In the genomic region with DNA sequence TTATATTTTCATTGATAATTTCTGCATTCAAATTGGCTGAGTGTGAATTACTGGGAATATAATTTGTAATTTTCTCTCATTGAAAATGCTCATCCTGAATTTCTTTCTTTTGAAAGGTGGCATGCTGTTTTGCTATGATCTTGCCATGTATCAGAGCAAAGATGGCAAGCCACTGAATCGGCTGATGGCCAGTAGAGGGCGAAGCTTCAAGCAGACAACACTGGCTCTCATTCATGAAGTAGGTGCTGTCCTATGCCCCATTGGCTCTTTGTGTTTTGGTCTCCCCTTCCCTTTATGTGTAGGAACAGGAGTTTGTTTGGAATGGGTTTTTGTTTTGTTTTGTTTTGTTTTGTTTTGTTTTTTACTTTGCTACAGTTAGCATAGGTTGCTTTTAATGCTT, we compare ENCODE assay signal across 9 mouse cellular contexts.
DNase-seq lines count a peak whose midpoint lies in the region; ATAC-seq and TF ChIP-seq lines count a peak whose summit lies in the region.
"Had no signal": no experiment of that assay in that cellular context is flagged by ENCODE, and none has a peak within 500 bp of the region (broad histone marks: within the 10 kb centered on the region; RNA-seq: fewer than 3 reads in every experiment).

No protein-coding gene starts in this region.

- WGBS in forebrain, postnatal 0 days: 41% methylated on average over 2 of the region's 2 CpGs

- ATAC-seq in forebrain, postnatal 0 days: no peak
- ATAC-seq in frontal cortex, adult (ENCODE audit: low TSS enrichment): no peak

- H3K4me3 ChIP-seq in left cerebral cortex, adult 2 months: no peak overlapping the region
- no peak overlapping the region for H3K4me3 ChIP-seq in forebrain, postnatal 0 days (ENCODE audit: low read depth, low read length)
- H3K4me3 ChIP-seq: neural tube, embryonic 12.5 days had no signal

- H3K27ac ChIP-seq in left cerebral cortex, adult 2 months: no peak overlapping the region
- no peak overlapping the region for H3K27ac ChIP-seq in forebrain, postnatal 0 days (ENCODE audit: low read depth, low read length)
- H3K27ac ChIP-seq: neural tube, embryonic 12.5 days had no signal

- H3K4me1 ChIP-seq in forebrain, postnatal 0 days (ENCODE audit: insufficient read depth): no peaks in the 10 kb centered on the region
- H3K4me1 ChIP-seq: neural tube, embryonic 12.5 days had no signal

- H3K27me3 ChIP-seq in forebrain, postnatal 0 days (ENCODE audit: insufficient read depth, low read length): no peaks in the 10 kb centered on the region
- H3K27me3 ChIP-seq: neural tube, embryonic 12.5 days had no signal

- H3K9me3 ChIP-seq in forebrain, postnatal 0 days (ENCODE audit: low read length): no peaks in the 10 kb centered on the region
- H3K9me3 ChIP-seq: neural tube, embryonic 12.5 days had no signal

- TF ChIP-seq CTCF in left cerebral cortex, adult 2 months (IDR thresholded peaks at IDR 0.05): peak; percentile 56
- TF ChIP-seq CTCF in forebrain, postnatal 0 days (IDR thresholded peaks at IDR 0.05; ENCODE audit: low read depth): peak; percentile 66

- no peaks in the 10 kb centered on the region for H3K36me3 ChIP-seq in forebrain, postnatal 0 days (ENCODE audit: insufficient read depth)
- H3K36me3 ChIP-seq: neural tube, embryonic 12.5 days had no signal

- H3K4me2 ChIP-seq in forebrain, postnatal 0 days (ENCODE audit: low read depth): no peak overlapping the region
- H3K4me2 ChIP-seq: neural tube, embryonic 12.5 days had no signal

- no peak overlapping the region for H3K9ac ChIP-seq in forebrain, postnatal 0 days
- H3K9ac ChIP-seq: neural tube, embryonic 12.5 days had no signal

- peak; percentile 25 for DNase-seq in adrenal gland, adult 2 months
- no peak for DNase-seq in adrenal gland, adult 8-10 months
- DNase-seq in left cerebral cortex, adult 2 months (ENCODE audit: extremely low spot score in 1 of 2, low spot score in 2 of 2): no peak
- no peak for DNase-seq in left cerebral cortex, postnatal 10 days (ENCODE audit: extremely low spot score in 1 of 2, low spot score in 2 of 2)
- DNase-seq in adipocyte (ENCODE audit: low spot score): peak; percentile 61
- DNase-seq in forebrain, postnatal 0 days: peak; percentile 41
- DNase-seq in lung, postnatal 36 days: peak; percentile 49

- intact Hi-C loops in left cerebral cortex, adult 2 months (cut with DNase I): loop anchor here (2.0 kb wide), 1 partner anchor 41 kb away; no protein-coding TSS in a partner anchor
- intact Hi-C loops in left cerebral cortex, postnatal 10 days (cut with DNase I): loop anchor here (5.0 kb wide), 1 partner anchor 43 kb away; no protein-coding TSS in a partner anchor

Comparison
In these comparisons a context has a peak if more than half of its experiments do, and no peak if none do; other contexts are left out.
1. DNase-seq: peak in adrenal gland, adult 2 months (single experiment), adipocyte (single experiment), forebrain, postnatal 0 days (single experiment) and lung, postnatal 36 days (single experiment); none in adrenal gland, adult 8-10 months (single experiment), left cerebral cortex, adult 2 months (0 of 2) and left cerebral cortex, postnatal 10 days (0 of 2).